Mouse (Mus musculus) lung, adult 2 months (tissue): Measurements from ENCODE around the gene Gm44805.

ENCODE experiments used
- CTCF ChIP-seq: fragments of 200-500 bp; IDR thresholded peaks from 2 replicates; pipeline ENCODE4 v1.5.1; 2011; ENCODE audit warnings: mild to moderate bottlenecking, low read length, control low read depth; ENCODE audit not compliant: insufficient read depth
- POLR2A ChIP-seq: fragments of 200-500 bp; IDR thresholded peaks from 2 replicates; pipeline ENCODE4 v1.6.1; 2011; ENCODE audit warnings: low read depth, mild to moderate bottlenecking, control low read depth, low read length, borderline replicate concordance; ENCODE audit errors: extremely low read depth

DNA sequence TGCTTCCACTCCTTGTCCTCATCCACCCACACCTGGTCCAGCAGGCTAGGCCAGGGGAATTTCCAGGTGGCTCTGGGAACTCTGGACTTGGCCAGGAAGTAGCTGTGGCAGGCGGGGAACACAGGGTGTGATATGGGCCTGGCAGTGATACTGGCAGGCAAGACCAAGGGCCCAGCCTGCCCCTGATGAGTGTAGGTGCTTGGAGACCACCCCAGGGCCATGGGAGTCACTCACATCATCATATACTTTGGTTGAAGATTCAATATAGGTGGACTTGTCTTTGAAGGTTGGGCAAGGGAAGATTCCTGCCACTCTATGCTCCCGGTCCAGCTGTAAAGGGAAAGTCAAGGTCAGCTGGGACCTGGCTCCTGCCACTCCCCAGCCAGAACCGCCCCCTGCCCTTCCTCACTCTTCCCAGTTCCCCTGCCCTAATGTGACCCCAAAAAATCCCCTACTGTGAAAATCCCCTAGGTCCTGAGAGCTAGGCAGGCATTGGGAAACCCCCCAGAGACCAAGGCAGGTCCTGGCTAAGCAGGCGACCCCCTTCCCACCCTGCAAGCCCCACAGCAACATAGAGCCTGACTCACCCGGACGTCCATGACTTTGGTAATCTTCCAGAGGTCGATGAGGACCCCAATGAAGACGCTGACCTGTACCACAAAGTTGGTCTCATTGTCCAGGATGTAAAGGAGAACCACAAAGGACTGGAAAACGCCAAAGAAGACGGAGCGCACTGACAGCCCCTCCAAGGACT is 46.0 kb downstream of the Gm44805 start:
- no peak for TF ChIP-seq POLR2A
- no peak for TF ChIP-seq CTCF
